Mouse (Mus musculus) intestine, embryonic 14.5 days (tissue): ENCODE results near the gene Cdc6. TPM values are rescaled to one million over a fixed set of nuclear protein-coding genes. Genes with fewer than 3 reads are reported as not detected.
"Not testable (repeated sequence)": the region's sequence is repeated elsewhere in the genome, so short reads cannot be mapped to it uniquely, and the experiment has no call there.

ENCODE experiments used
- ATAC-seq: fragments of 200-750 bp; cut with Nextera tagmentation; replicated peaks from 2 replicates; pipeline ENCODE4 v1.8.0; 2017; ENCODE audit warnings: low read depth, moderate number of reproducible peaks, moderate TSS enrichment, moderate library complexity; ENCODE audit not compliant: low FRiP score, low TSS enrichment
- DNase-seq: peaks from one replicate; pipeline ENCODE4 v3.0.0-alpha.2; 2018; ENCODE audit warnings: low spot score
- H3K27ac ChIP-seq: fragments of 300-500 bp; sonication (generic); 2 replicates; pipeline ENCODE4 v1.5.1; 2014; ENCODE audit warnings: low read depth, mild to moderate bottlenecking, control low read depth
- H3K27me3 ChIP-seq: fragments of 300-500 bp; sonication (generic); replicated peaks from 2 replicates; pipeline ENCODE4 v1.6.1; 2014; ENCODE audit warnings: low read length, control low read depth; ENCODE audit not compliant: control insufficient read depth, insufficient read depth
- H3K36me3 ChIP-seq: fragments of 300-500 bp; sonication (generic); 2 replicates; pipeline ENCODE4 v1.6.1; 2014; ENCODE audit warnings: low read length, control low read depth; ENCODE audit not compliant: control insufficient read depth, insufficient read depth
- H3K4me1 ChIP-seq: fragments of 300-500 bp; sonication (generic); replicated peaks from 2 replicates; pipeline ENCODE4 v1.6.1; 2014; ENCODE audit warnings: low read length, control low read depth, mixed read lengths; ENCODE audit not compliant: control insufficient read depth, insufficient read depth
- H3K4me2 ChIP-seq: fragments of 300-500 bp; sonication (generic); 2 replicates; pipeline ENCODE4 v1.6.1; 2014; ENCODE audit warnings: low read length
- H3K4me3 ChIP-seq: fragments of 300-500 bp; sonication (generic); 2 replicates; pipeline ENCODE4 v1.5.1; 2014; ENCODE audit warnings: low read depth, low read length, control low read depth, mixed read lengths
- H3K9ac ChIP-seq: fragments of 300-500 bp; sonication (generic); 2 replicates; pipeline ENCODE4 v1.6.1; 2014; ENCODE audit warnings: mild to moderate bottlenecking, low read length
- H3K9me3 ChIP-seq: fragments of 300-500 bp; sonication (generic); 2 replicates; pipeline ENCODE4 v1.6.1; 2016; ENCODE audit warnings: low read length, control low read depth; ENCODE audit not compliant: control insufficient read depth
- WGBS: fragments of 180-500 bp; shearing (Covaris S2); extraction: QIAGEN DNeasy Blood & Tissue Kit; methylation state at CpG from one replicate; pipeline ENCODE4 v1.1.7; 2014; 5-methylcytosine and 5-hydroxymethylcytosine counted together
- polyA plus RNA-seq: library from polyadenylated mRNA; unstranded; fragments of >200 nt; fragmentation: Nextera tagmentation; extraction: Ambion mirVana; gene quantifications from 2 replicates; pipeline ENCODE4 v1.2.1, GENCODE M21; 2014

Gene Cdc6
- polyA plus RNA-seq, 1 experiment from 2014 or later, result 32.9 TPM

DNA sequence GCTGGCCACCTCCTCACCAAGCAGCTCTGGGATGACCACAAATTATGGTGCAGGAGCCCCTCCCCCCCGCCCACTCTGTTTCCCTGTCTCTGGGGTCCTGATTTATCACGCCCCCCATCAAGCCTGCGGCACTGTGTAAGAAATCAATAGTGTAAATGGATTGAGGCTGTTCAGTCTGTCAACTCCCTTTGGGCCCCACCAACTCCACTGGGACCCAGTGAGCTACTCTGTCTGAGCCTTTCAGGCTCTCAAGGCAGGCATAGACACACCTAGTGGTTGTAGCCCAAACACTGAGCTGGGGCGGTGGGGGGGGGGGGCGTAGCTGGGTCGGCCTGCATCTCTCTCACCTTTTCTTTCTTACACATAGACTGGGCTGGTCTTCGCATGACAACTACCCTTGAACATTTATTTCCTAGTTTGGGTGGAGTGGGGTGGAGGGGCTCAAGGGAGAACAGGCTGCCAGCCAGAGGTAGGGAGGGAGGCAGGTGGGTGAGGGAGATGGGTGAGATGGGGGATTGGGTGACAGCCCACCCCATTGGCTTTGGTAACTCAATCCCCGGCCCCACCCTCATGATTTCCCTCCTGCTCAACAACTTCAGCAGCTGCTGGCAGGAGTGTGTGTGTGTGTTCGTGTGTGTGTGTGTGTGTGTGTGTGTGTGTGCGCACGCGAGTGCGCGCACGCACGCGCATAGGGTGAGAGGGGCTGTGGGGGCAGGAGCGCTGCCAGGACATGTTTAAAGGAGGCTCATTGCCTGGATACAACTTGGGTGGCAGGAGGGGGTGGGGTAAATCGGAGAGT is 24.9 kb downstream of the Cdc6 start:
- ATAC-seq (no peak), DNase-seq (no peak)
- peaks cover 84% of the 10 kb centered on the region for H3K4me1 ChIP-seq
- 17% methylated on average over 19 of the region's 19 CpGs for WGBS
- H3K9me3 ChIP-seq, result no peaks in the 10 kb centered on the region
- H3K9ac ChIP-seq, result no peak overlapping the region
- no peaks in the 10 kb centered on the region for H3K36me3 ChIP-seq
- peak overlapping the region; percentile 27 for H3K4me2 ChIP-seq
- H3K4me3 ChIP-seq, result no peak overlapping the region
- H3K27ac ChIP-seq, result no peak overlapping the region; the same call in 1 of the 2 replicates
- no peaks in the 10 kb centered on the region for H3K27me3 ChIP-seq

DNA sequence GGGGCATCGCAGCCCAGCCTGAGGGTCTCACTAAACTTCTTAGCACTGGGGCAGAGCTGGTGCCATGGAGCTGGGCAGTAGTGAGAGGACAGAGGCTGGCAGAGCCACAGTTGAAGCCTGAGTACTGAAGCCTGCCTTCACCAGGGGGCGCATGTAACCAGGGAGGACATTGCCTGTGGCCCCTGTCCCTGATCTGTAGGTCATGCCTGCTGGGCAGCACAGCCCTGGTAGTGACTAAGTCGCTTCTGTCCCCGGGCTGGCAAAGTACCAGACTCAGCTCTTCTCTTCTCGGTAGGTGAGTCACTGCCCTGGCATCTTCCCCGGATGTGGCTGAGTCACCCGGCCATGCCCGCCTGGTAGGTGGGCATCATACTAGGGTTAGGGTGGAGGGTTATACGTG is 25.6 kb downstream of the Cdc6 start:
- Histone ChIP-seq H3K4me2 (peak overlapping the region; percentile 27), H3K36me3 (no peaks in the 10 kb centered on the region), H3K9ac (no peak overlapping the region), H3K9me3 (no peaks in the 10 kb centered on the region), H3K27me3 (no peaks in the 10 kb centered on the region), H3K4me3 (no peak overlapping the region), H3K4me1 (peaks cover 78% of the 10 kb centered on the region), H3K27ac (no peak overlapping the region)
- ATAC-seq, result no peak
- no peak for DNase-seq
- WGBS, result 46% methylated on average over 9 of the region's 9 CpGs

DNA sequence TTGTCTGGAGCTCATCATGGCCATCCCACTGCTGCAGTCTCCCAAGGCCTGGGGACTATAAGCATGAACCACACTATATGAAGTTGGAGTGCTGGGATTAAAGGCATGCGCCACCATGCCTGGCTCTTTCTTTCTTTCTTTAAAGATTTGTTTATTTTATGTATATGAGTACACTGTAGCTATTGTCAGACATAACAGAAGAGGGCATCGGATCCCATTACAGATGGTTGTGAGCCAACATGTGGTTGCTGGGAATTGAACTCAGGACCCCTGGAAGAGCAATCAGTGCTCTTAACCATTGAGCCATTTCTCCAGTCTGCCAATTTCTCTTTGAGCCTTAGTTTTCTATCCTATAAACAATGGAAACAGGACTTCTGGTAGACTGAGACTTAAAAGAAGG is 26.2 kb downstream of the Cdc6 start:
- not testable (repeated sequence) for H3K9me3 ChIP-seq, H3K4me2 ChIP-seq, ATAC-seq, H3K27ac ChIP-seq, H3K4me3 ChIP-seq, H3K27me3 ChIP-seq, DNase-seq, H3K9ac ChIP-seq, H3K36me3 ChIP-seq
- WGBS, result 87% methylated on average over 2 of the region's 2 CpGs
- H3K4me1 ChIP-seq, result peaks cover 76% of the 10 kb centered on the region

DNA sequence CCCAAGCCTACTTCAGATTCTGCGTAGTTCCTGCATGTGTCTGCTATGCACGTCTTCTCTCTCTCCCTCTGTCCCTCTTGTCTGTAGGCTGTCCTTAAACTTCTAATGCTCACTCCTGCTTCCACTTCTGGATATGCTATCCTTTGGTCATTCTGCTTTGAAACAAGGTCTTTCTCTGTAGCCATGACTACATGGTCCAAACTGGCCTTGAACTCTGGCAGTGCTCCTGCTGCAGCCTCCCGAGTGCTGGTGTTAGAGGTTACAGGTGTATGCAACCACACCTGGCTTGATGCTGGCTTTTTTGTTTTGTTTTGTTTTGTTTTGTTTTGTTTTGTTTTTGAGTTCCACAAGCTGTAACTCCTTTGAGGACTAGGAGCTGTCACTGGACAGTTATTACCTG is 26.8 kb downstream of the Cdc6 start:
- WGBS, result 93% methylated on average over 3 of the region's 3 CpGs
- Histone ChIP-seq H3K4me3 (no peak overlapping the region), H3K27ac (no peak overlapping the region), H3K9me3 (no peaks in the 10 kb centered on the region), H3K4me1 (peaks cover 76% of the 10 kb centered on the region), H3K36me3 (no peaks in the 10 kb centered on the region), H3K9ac (no peak overlapping the region), H3K27me3 (no peaks in the 10 kb centered on the region), H3K4me2 (no peak overlapping the region)
- ATAC-seq (no peak), DNase-seq (no peak)

DNA sequence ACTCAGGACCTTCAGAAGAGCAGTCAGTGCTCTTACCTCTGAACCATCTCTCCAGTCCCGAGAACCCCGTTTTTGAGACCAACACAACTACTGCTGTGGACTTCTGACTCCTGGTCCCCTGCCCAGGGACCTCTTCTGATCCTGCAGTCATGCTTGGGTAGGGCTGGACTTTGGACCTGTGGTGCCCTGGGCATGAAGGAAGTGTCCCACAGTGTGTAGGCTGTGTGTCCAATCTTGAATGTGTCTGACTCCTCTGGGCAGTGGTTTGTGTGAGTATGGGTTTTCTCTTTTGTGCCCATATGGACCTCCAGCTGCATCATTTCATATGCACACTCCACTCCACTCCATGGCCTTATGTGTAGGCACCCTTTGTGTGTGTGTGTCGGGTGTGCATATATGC is 27.5 kb downstream of the Cdc6 start:
- Histone ChIP-seq H3K4me2 (no peak overlapping the region), H3K27ac (0 out of 2 replicates have a peak overlapping the region, but pooled peaks have one; percentile 16), H3K4me1 (peaks cover 77% of the 10 kb centered on the region), H3K9me3 (no peaks in the 10 kb centered on the region), H3K27me3 (no peaks in the 10 kb centered on the region), H3K36me3 (no peaks in the 10 kb centered on the region), H3K4me3 (no peak overlapping the region), H3K9ac (no peak overlapping the region)
- no peak for DNase-seq
- WGBS, result 82% methylated on average over 3 of the region's 3 CpGs
- no peak for ATAC-seq

DNA sequence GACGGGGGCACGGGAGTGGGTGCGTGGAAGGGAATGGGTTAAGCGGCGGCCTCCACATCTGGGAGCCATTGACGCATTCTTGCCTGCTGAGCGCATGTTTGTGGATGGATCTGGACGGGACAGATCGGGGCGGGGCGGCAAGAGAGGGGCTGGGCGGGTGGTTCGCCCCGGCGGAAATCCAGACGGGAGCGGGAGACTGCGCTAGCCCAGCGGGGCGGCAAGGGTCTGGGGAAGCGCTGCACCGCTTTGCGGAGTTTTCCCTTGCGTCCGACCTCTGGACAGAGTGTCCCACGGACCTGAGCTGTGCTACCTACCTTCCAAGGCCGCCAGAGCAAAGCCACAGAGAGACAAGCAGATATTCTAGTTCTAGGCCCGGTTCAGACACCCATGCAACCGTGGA is 28.6 kb downstream of the Cdc6 start:
- H3K4me2 ChIP-seq, result peak overlapping the region; percentile 90
- no peaks in the 10 kb centered on the region for H3K27me3 ChIP-seq
- H3K9me3 ChIP-seq, result no peaks in the 10 kb centered on the region
- peak overlapping the region; percentile 87 for H3K9ac ChIP-seq
- H3K36me3 ChIP-seq, result no peaks in the 10 kb centered on the region
- DNase-seq, result peak; percentile 86
- peak; percentile 25; the same call in 1 of the 2 replicates for ATAC-seq
- peaks cover 77% of the 10 kb centered on the region for H3K4me1 ChIP-seq
- H3K27ac ChIP-seq, result peak overlapping the region; percentile 81
- peak overlapping the region; percentile 78 for H3K4me3 ChIP-seq
- under 1% methylated on average over 29 of the region's 29 CpGs for WGBS

DNA sequence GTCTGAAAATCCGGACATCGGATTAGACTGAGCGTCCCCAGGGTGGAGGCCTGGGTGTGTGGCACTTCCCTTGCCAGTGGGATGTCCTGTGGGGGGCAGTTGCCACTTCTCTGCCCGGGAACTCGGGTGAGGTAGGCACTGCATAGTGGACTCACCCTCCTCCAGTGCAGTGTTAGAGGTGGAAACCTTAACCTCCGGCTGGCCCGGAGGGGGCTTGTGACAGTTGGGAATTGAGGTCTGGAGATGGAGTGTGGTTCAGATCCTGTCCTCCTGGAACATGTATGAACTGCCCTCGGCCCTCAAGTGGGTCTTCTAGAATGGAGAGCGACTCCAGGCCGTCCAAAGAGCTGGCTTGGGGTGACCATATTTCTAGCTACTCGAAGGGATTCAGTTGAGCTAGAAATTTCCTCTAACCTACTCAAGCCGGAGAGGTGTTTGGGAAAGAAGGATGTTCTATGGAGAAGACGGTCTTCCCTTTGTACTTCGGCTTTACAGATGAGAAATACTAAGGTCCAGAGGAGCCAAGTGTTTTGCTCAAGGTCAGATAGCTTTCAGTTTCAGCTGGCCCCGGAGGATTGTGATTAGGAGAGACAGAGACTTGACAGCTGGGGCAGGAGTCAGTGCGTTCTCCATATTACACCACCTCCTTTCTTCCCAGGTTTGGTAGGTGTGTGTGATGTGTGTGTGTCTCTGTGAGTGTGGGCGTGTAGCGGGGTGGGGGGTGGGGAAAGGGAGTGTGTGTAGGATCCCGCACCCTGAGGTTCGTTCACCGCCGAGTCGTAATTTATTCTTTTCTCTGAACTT is 29.2 kb downstream of the Cdc6 start:
- DNase-seq, result peak; percentile 68
- peak overlapping the region; percentile 90 for H3K4me2 ChIP-seq

DNA sequence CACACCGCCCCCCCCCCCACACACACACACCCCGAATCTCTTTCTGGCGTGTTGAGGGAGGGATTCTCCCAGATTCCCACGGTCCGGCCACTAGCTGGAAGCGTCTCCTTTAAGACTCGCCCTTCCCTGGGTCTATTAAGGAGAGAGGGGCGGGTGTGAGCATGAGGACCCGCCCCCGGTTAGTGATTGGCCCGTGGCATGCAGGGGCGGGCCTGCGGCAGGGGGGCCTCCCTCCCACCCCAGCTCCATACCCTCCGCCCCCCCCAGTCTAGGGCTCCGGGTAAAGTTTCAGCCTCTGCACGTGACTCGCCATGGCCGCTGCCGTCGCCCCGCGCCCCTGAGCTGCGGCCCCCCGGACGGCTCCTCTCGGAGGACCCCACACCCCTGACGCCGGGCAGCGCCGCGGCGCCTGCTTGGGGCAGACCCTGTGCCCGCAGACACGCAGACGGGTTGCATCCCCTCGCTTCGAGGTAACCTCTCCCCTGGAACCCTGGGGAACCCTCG is 29.9 kb downstream of the Cdc6 start:
- H3K9ac ChIP-seq, result peak overlapping the region; percentile 87
- peaks cover 75% of the 10 kb centered on the region for H3K4me1 ChIP-seq
- H3K27me3 ChIP-seq, result no peaks in the 10 kb centered on the region
- no peaks in the 10 kb centered on the region for H3K36me3 ChIP-seq
- H3K9me3 ChIP-seq, result no peaks in the 10 kb centered on the region
- peak; percentile 81 for ATAC-seq
- peak overlapping the region; percentile 90 for H3K27ac ChIP-seq
- DNase-seq, result peak; percentile 89
- peak overlapping the region; percentile 78 for H3K4me3 ChIP-seq
- peak overlapping the region; percentile 90 for H3K4me2 ChIP-seq
- under 1% methylated on average over 32 of the region's 38 CpGs for WGBS

More for the DNA sequence above, 29.2 kb downstream of the Cdc6 start:
- Histone ChIP-seq H3K27me3 (no peaks in the 10 kb centered on the region), H3K36me3 (no peaks in the 10 kb centered on the region), H3K27ac (peak overlapping the region; percentile 81), H3K4me1 (peaks cover 77% of the 10 kb centered on the region), H3K9ac (peak overlapping the region; percentile 87), H3K9me3 (no peaks in the 10 kb centered on the region), H3K4me3 (peak overlapping the region; percentile 78)
- 2% methylated on average over 23 of the region's 23 CpGs for WGBS
- peak; percentile 21 for ATAC-seq
